Mouse (Mus musculus) limb, embryonic 12.5 days (tissue): Measurements from ENCODE around the gene Prkcz. TPM values are rescaled to one million over a fixed set of nuclear protein-coding genes. Genes with fewer than 3 reads are reported as not detected.

ENCODE experiments used
- ATAC-seq: fragments of 200-750 bp; cut with Nextera tagmentation; 2 replicates; pipeline ENCODE4 v1.8.0; 2017; ENCODE audit warnings: low read depth, moderate TSS enrichment; ENCODE audit not compliant: insufficient number of reproducible peaks, insufficient read depth, low FRiP score, low TSS enrichment
- H3K27ac ChIP-seq: fragments of 300-500 bp; sonication (generic); 2 replicates; pipeline ENCODE4 v1.5.1; 2016; ENCODE audit warnings: mild to moderate bottlenecking, moderate library complexity
- H3K27me3 ChIP-seq: fragments of 300-500 bp; sonication (generic); 2 replicates; pipeline ENCODE4 v1.6.1; 2016; ENCODE audit warnings: mild to moderate bottlenecking, moderate library complexity
- H3K36me3 ChIP-seq: fragments of 300-500 bp; sonication (generic); 2 replicates; pipeline ENCODE4 v1.6.1; 2016; ENCODE audit warnings: mild to moderate bottlenecking, moderate library complexity
- H3K4me1 ChIP-seq: fragments of 300-500 bp; sonication (generic); replicated peaks from 2 replicates; pipeline ENCODE4 v1.6.1; 2016
- H3K4me2 ChIP-seq: fragments of 300-500 bp; sonication (generic); 2 replicates; pipeline ENCODE4 v1.6.1; 2016; ENCODE audit warnings: mild to moderate bottlenecking, moderate library complexity
- H3K4me3 ChIP-seq: fragments of 300-500 bp; sonication (generic); replicated peaks from 2 replicates; pipeline ENCODE4 v1.5.1; 2016; ENCODE audit warnings: mild to moderate bottlenecking
- H3K9ac ChIP-seq: fragments of 300-500 bp; sonication (generic); replicated peaks from 2 replicates; pipeline ENCODE4 v1.6.1; 2016; ENCODE audit warnings: mild to moderate bottlenecking, moderate library complexity
- H3K9me3 ChIP-seq: fragments of 300-500 bp; sonication (generic); 2 replicates; pipeline ENCODE4 v1.6.1; 2016; ENCODE audit warnings: mild to moderate bottlenecking, moderate library complexity
- WGBS: fragments of 180-500 bp; shearing (Covaris S2); methylation state at CpG from one replicate; pipeline ENCODE4 v1.1.7; 2016; 5-methylcytosine and 5-hydroxymethylcytosine counted together
- polyA plus RNA-seq: library from polyadenylated mRNA; unstranded; fragments of >200 nt; fragmentation: Nextera tagmentation; extraction: Ambion mirVana; gene quantifications from 2 replicates; pipeline ENCODE4 v1.2.1, GENCODE M21; 2016

Prkcz gene
- polyA plus RNA-seq, 1 experiment from 2014 or later = 7.9 TPM

DNA sequence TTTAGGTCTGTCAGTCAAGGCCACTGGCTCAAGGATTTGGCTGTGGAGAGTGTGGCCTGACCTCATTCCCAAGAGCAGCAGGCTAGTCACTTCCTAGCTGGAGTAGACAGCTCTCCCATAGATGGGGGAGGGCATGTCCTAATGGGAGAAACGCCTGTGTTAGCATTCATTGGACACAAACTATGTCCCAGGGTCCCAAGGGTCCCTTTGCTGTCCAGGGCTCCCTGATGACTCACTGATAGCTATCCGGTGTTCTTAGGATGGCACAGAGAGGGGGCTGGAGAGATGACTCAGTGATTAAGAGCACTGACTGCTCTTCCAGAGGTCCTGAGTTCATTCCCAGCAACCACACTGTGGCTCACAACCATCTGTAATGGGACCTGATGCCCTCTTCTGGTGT lies 79.9 kb downstream of the Prkcz start:
- peak overlapping the region; percentile 100 for H3K27ac ChIP-seq
- WGBS = 82% methylated on average over 2 of the region's 2 CpGs
- no peak overlapping the region for H3K4me2 ChIP-seq
- H3K9ac ChIP-seq = no peak overlapping the region
- peaks cover 82% of the 10 kb centered on the region for H3K4me1 ChIP-seq
- no peaks in the 10 kb centered on the region for H3K27me3 ChIP-seq
- no peak overlapping the region for H3K4me3 ChIP-seq
- no peaks in the 10 kb centered on the region for H3K9me3 ChIP-seq
- ATAC-seq = no peak
- no peaks in the 10 kb centered on the region for H3K36me3 ChIP-seq

DNA sequence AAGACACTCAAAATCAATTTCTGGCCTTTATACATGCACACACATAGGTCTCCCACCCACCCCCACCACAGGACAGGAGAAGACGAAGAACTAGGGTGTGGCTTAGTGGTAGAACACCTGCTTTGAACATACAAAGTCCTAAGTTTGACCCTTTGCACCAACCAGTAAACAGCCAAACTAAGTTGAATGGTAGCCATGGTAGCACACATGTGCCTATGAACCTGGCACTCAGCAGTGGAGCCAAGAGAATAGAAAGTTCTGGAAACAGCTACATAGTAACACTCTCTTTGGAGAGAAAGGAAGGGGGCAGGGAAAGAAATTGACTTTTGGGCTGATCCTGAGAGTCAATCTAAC lies 80.4 kb downstream of the Prkcz start:
- H3K4me3 ChIP-seq = no peak overlapping the region
- H3K36me3 ChIP-seq = no peaks in the 10 kb centered on the region
- peaks cover 82% of the 10 kb centered on the region for H3K4me1 ChIP-seq
- H3K27ac ChIP-seq = peak overlapping the region; percentile 100; the same call in 1 of the 2 replicates
- H3K4me2 ChIP-seq = no peak overlapping the region
- WGBS = 88% methylated on average over 1 of the region's 1 CpGs
- no peak for ATAC-seq
- H3K9ac ChIP-seq = no peak overlapping the region
- H3K27me3 ChIP-seq = no peaks in the 10 kb centered on the region
- H3K9me3 ChIP-seq = no peaks in the 10 kb centered on the region

DNA sequence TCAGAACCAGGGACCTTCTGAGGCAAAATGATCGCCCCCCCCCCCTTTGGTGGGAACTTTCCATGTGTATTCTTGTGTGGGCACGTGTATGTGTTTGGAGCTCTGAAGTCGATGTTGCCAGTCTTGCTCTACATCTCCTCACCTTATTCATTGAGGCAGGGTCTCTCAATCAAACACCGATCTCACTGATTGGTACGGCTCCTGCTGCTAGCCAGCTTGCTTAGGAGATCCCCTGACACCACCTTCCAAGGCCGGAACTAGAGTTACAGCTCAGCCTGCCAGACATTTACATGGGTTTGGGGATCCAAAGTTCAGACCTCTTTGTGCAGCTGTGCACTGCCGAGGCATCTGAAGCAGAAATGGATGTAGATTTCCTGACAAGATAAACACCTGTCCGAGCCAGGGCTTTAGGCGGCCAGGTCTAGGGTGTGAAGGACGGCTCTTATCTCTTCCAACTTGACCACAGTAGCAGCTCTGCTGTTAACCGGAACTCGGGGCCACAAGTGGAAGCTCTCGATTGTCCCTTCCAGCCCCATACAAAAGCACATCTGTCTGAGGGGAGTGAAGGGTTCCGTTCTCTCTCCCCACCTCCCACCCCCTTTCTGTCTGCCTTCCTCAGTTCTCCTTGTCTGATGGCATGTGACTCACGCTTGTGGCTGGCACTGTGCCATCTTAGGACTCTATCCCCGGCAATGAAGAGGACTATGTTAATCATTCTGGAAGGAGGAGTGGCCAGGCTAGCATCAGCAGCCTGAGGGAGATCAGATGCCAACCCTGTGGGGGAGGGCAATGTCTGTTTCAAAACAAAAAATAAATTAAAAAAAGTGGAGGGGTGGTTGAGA lies 81.0 kb downstream of the Prkcz start:
- no peak for ATAC-seq
- H3K27ac ChIP-seq = peak overlapping the region; percentile 29; the same call in 1 of the 2 replicates
- 83% methylated on average over 16 of the region's 16 CpGs for WGBS
- H3K4me3 ChIP-seq = no peak overlapping the region
- H3K27me3 ChIP-seq = no peaks in the 10 kb centered on the region
- no peak overlapping the region for H3K4me2 ChIP-seq
- no peaks in the 10 kb centered on the region for H3K36me3 ChIP-seq
- H3K9ac ChIP-seq = no peak overlapping the region
- H3K4me1 ChIP-seq = peaks cover 77% of the 10 kb centered on the region
- H3K9me3 ChIP-seq = no peaks in the 10 kb centered on the region

DNA sequence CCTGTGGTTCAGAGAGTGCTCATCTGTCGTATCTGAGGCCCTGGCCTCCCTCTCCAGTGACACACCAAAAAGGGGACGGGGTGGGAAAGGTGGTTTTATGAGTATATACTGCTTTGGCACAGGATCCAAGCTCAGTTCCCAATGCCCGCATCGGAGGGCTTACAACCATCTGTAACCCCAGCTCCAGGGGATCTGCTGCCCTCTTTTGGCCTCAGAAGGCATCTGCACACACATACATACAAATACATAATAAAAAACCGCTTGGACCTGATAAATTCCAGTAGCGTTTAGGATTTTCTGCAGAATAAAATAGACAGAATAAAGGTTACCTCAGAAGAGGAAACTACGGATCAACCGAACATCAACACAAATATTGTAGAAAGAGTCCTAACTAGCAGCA lies 82.1 kb downstream of the Prkcz start:
- no peak overlapping the region for H3K4me3 ChIP-seq
- 82% methylated on average over 8 of the region's 8 CpGs for WGBS

DNA sequence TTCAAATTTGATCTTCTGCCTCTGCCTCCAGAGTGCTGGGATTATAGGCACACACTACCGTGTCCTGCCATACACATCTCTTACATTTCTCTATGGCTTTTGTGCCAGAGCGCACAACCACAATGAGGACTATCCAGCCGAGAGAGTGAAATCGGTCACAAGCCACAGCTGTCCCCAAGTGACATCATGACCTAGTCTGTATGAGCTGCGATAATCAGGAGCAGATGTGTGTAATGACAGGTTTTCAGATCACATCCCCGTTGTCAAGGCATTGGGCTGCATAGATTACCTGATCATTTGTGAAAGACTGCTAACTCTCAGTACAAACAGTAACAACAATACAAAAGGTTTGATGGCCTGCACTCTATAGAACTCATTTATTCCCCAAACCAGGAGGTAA lies 83.2 kb downstream of the Prkcz start:
- ATAC-seq = no peak
- Histone ChIP-seq H3K4me3 (no peak overlapping the region), H3K9me3 (no peaks in the 10 kb centered on the region), H3K4me1 (peaks cover 67% of the 10 kb centered on the region), H3K4me2 (no peak overlapping the region), H3K27me3 (no peaks in the 10 kb centered on the region), H3K27ac (peak overlapping the region; percentile 78), H3K36me3 (no peaks in the 10 kb centered on the region), H3K9ac (no peak overlapping the region; the same call in 1 of the 2 replicates)
- WGBS = 34% methylated on average over 6 of the region's 6 CpGs

More for the DNA sequence above, 82.1 kb downstream of the Prkcz start:
- H3K36me3 ChIP-seq = no peaks in the 10 kb centered on the region
- H3K4me2 ChIP-seq = no peak overlapping the region
- ATAC-seq = no peak
- H3K27me3 ChIP-seq = no peaks in the 10 kb centered on the region
- H3K27ac ChIP-seq = peak overlapping the region; percentile 78; the same call in 1 of the 2 replicates
- H3K9me3 ChIP-seq = no peaks in the 10 kb centered on the region
- H3K9ac ChIP-seq = no peak overlapping the region
- H3K4me1 ChIP-seq = peaks cover 77% of the 10 kb centered on the region

DNA sequence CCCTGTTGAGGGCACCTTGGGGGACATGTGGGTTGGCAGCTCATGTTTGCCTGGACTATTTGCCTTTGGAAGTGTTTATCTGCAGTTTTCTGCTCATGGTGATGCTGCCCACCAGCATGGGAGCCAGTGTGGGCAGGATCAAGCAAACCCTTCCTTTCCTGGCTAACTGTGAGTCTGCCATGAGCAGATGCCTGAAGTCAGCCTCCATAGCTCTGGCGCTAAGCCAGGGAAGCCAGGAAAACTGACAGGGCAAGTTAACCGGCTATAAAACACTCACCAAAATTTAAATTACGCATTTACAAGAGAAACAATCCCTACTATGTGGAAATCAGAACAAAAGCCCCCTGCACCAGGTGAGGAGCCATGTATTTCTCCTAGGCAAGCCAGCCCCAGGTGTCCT lies 86.3 kb downstream of the Prkcz start:
- 0 out of 2 replicates have a peak overlapping the region, but pooled peaks have one; percentile 34 for H3K9ac ChIP-seq
- no peaks in the 10 kb centered on the region for H3K9me3 ChIP-seq
- no peaks in the 10 kb centered on the region for H3K36me3 ChIP-seq
- H3K4me2 ChIP-seq = no peak overlapping the region
- peaks cover 36% of the 10 kb centered on the region for H3K4me1 ChIP-seq
- no peaks in the 10 kb centered on the region for H3K27me3 ChIP-seq
- ATAC-seq = no peak
- H3K27ac ChIP-seq = peak overlapping the region; percentile 70
- WGBS = 41% methylated on average over 3 of the region's 3 CpGs
- H3K4me3 ChIP-seq = no peak overlapping the region

DNA sequence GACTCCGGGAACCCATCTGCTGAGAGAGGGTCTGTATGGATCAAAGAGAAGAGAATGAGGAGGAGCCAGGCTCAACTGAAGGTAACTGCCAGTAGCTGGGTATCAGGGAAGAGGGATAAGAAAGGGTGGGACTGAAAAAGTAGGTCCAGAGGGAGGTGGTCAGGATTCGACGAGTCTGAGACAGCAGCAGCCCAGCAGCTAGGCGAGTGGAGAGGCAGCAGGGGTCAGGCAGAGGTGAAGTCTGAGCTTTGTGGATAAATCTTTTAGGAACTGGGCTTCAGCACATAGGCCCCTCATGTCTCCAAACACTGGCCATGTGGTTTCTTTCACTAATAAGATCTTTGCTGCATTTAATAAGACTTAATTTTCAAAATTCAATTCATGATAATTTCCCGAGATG lies 86.7 kb downstream of the Prkcz start:
- ATAC-seq = no peak
- Histone ChIP-seq H3K27ac (peak overlapping the region; percentile 70), H3K4me1 (peaks cover 33% of the 10 kb centered on the region), H3K9me3 (no peaks in the 10 kb centered on the region), H3K36me3 (no peaks in the 10 kb centered on the region), H3K9ac (no peak overlapping the region), H3K27me3 (no peaks in the 10 kb centered on the region), H3K4me3 (no peak overlapping the region), H3K4me2 (no peak overlapping the region)
- WGBS = 43% methylated on average over 5 of the region's 5 CpGs

DNA sequence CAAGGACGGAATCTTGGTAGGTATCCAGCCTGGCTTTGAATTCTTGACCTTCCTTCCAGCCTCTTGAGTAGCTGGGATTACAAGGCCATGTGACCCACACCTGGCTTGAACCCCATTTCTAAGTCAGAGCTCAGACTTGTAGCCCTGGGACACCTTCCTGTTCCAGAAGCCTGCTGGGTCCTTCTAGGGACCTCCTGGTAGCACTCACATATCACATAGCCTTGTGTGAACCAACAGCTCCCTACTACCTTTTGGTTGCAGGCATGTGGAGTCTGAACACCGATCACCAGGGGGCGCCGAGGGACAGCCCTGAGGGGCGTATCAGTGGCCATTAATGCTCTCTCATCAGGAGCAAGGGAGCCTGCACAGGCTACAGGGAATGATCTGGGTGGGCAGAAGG lies 92.8 kb downstream of the Prkcz start:
- 0 out of 2 replicates have a peak, but pooled peaks have one; percentile 54 for ATAC-seq
- H3K27ac ChIP-seq = peak overlapping the region; percentile 35; the same call in 1 of the 2 replicates
- H3K4me3 ChIP-seq = no peak overlapping the region
- no peaks in the 10 kb centered on the region for H3K9me3 ChIP-seq
- H3K36me3 ChIP-seq = no peaks in the 10 kb centered on the region
- H3K4me1 ChIP-seq = peaks cover 28% of the 10 kb centered on the region
- H3K9ac ChIP-seq = no peak overlapping the region
- no peak overlapping the region for H3K4me2 ChIP-seq
- 23% methylated on average over 5 of the region's 5 CpGs for WGBS
- no peaks in the 10 kb centered on the region for H3K27me3 ChIP-seq

DNA sequence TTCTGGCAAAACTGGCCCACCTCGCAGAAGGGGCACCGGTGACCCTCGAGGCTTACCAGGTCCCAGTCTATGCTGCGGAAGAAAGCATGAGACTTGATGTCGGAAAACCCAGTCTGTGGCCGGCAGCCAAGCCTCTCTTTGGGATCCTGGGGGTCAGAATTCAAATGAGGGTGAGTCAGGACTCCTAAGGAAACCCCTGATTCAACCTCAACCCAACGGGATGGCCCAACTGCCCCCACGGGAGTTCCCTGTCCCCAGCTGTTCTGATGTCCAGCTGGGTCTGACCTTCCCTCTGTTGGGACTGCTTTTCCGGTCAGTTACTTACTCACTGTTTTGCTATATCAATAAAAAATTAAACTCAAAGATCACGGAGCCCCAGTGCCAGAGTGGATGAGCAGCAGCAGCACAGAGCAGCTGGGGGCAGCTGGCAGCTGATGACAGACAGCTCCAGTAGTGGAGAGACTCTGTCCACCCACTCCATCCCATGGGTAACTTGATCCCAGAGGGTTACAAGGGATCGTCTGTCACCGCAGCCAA lies 93.5 kb downstream of the Prkcz start:
- Histone ChIP-seq H3K27ac (peak overlapping the region; percentile 35; the same call in 1 of the 2 replicates), H3K4me3 (no peak overlapping the region), H3K36me3 (no peaks in the 10 kb centered on the region), H3K9me3 (no peaks in the 10 kb centered on the region), H3K4me2 (no peak overlapping the region), H3K9ac (no peak overlapping the region), H3K4me1 (peaks cover 28% of the 10 kb centered on the region), H3K27me3 (no peaks in the 10 kb centered on the region)
- ATAC-seq = no peak
- 53% methylated on average over 12 of the region's 12 CpGs for WGBS

DNA sequence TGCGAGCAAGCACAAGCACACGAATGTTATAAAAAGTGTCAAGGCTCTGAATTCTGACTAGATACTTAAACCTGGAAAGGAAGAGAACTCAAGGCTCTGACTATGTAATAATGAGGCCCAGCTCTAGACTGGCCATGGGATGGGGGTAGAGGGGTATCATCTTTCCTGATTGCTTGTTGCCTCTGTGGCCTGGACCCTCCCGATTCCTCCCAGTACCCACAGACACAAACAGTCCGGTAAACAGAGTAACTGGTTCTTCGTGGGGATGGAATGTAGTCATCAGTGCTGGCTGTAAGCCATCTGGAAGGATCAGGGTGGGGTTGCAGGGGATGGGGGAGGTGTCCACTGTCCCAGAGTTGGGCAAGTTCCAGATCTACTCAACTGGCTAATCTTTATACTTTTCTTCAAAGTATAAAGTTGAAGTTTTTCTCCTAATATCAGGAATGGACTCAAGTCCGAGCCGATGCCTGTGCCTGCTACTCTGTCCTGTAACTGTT lies 94.1 kb downstream of the Prkcz start:
- no peak overlapping the region for H3K4me2 ChIP-seq
- peak overlapping the region; percentile 42; the same call in 1 of the 2 replicates for H3K27ac ChIP-seq
- ATAC-seq = no peak
- H3K4me1 ChIP-seq = peaks cover 28% of the 10 kb centered on the region
- no peaks in the 10 kb centered on the region for H3K36me3 ChIP-seq
- no peaks in the 10 kb centered on the region for H3K9me3 ChIP-seq
- WGBS = 67% methylated on average over 7 of the region's 7 CpGs
- H3K9ac ChIP-seq = no peak overlapping the region
- no peaks in the 10 kb centered on the region for H3K27me3 ChIP-seq
- no peak overlapping the region for H3K4me3 ChIP-seq

DNA sequence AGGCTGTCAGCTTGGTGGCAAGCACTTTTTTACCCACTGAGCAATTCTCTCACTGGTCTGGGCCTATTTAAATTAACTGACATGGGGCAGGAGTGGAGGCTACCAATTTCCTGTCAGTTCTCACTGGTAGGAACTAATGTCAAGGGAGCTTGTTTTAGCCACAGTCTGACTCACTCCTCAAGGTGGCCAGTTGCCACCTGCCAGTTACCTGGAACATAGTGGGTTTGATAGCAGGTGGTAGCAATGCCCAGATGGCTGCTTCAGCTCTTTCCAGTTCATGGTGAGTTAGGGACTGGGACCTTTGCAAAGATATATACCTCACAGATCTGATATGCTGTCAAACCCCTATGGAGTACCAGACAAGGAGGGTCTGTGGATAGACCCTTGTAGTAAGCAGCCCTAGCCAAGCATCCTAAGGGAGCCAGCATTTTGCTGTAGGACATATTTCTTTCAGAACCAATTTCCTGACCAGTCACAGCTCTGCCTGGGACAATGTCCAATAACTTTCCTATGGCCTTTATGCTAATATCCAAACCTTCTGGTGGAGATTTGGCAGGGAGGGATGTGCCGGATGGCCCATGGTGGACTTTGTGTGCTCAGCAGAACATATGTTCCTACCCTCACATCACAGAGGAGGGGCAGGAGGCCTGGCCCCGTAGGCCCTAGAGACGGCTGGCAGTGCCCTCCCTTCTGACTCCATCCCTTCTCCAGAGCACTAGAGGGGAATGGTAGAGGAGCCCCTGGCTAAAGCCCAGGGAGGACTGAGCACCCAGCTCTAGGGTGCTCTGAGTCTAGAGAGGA lies 96.4 kb downstream of the Prkcz start:
- no peak overlapping the region for H3K4me2 ChIP-seq
- 85% methylated on average over 3 of the region's 3 CpGs for WGBS
- H3K4me3 ChIP-seq = no peak overlapping the region
- H3K27ac ChIP-seq = no peak overlapping the region
- no peaks in the 10 kb centered on the region for H3K27me3 ChIP-seq
- no peak for ATAC-seq
- H3K9me3 ChIP-seq = peaks cover 3% of the 10 kb centered on the region
- no peak overlapping the region for H3K9ac ChIP-seq
- peaks cover 3% of the 10 kb centered on the region; the same call in 1 of the 2 replicates for H3K36me3 ChIP-seq
- H3K4me1 ChIP-seq = peaks cover 28% of the 10 kb centered on the region
